Mouse (Mus musculus): ENCODE results near the gene Myo5a.

Myo5a gene

DNA sequence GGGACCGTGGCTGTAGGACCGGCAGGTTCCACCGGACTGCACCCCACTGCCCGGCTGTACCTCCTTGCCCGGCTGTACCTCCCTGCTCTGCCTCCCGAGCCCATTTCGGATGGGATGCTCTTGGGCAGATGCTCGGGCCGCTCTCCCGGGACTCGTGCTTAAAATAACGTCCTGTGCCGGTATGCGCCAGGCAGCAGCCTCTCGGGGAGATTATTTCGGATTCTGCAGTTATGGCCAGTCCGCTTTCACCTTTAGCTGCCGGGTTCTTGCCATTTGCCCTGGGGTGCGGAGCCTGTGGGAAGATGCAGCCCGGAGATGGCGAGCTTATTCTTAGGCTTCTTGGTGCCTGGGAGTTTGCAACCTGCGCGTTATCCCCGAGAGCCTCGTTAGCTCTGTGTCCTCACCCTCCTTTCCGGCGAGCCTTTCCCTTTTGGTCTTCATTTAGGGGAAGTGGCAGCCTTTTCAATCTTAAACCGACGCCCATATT, 934 bp downstream of the Myo5a start:
- peak; percentile 17 to 38 for DNase-seq (ENCODE audit: low spot score in 2 of 2)

DNA sequence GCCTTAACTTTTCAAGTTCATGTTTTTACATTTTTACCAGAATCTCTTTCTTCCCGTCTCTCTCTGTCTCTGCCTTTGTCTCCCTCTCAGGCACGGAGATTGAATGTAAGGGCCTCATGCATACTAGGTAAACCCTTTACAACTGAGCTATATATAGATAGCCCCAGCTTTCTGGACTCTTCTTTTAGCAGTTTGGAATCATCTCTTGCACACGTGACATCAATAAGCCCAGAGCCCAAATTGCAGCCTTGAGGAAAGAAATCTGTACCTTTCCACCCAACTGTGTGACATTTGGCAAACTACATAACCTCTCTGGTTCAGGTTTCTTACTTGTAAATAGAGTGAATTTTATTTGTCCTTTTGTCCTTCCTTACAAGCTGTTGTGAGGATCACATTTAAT, 1.5 kb downstream of the Myo5a start:
- DNase-seq (ENCODE audit: low spot score in 2 of 2), result no peak

DNA sequence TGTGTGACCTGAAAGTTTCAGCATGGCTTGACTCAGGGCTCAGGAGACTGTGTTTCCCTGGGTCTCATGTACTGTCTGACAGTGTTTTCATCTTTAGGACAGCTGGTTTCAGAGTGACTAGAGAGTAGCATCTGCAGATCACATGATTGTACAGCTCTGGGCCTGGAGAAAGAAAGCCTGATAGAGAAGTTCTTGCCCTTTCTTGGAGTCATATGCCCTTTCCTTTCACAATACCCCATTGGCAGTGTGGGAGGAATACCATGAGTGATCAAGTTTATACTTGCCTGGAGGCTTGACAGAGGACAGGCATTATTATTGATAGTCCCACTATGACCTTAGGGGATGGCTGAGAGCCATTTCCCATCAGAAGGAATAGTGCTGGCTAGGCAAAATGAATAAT, 6.4 kb downstream of the Myo5a start:
- no peak for DNase-seq (ENCODE audit: low spot score in 2 of 2)

DNA sequence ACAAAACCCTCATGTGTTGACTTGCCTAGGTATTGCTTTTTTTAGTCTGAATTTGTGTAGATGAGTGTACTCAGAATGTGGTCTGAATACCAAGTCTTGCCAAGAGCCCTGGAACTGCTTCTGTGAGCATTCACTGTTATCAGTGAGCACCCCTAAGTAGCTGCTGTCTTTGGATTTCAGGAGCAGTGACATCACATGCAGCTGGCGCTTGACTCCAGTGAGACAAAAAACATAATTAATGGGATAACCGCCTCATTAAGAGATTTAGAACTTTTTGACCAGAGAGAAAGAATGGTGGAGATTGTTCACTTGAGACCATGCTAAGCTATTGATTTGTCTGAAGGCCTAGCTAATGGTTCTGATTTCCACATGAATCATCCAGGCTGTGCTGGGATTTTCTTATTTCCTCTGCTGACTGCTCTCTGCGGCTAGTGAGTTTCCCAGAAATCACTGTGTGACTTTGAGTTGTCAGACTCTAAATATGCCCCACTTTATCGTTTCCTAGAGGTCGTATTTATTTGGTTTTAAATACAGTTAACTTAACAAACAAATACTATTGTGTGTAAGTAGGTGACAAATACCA, 14.5 kb downstream of the Myo5a start:
- no peak for DNase-seq (ENCODE audit: low spot score in 2 of 2)

DNA sequence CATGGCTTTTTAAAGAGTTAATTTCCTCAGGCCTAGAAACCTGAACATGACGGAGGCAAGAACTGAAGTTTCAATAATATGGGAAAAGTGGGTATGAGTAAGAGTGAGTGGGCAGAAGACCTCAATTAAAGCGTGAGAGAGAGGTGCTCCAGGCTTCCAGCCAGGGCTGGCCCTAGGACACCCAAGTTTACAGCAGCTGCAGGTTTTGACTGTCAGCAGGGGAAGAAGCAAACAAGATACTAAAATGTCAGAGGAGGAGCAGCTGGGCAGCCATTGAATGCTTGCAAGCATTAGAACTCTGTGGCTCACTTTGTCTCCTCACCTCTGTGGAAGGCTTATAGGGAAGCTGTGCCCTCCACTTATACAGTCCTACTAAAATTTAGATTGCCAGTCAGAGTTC, 17.0 kb downstream of the Myo5a start:
- no peak for DNase-seq (ENCODE audit: low spot score in 2 of 2)

DNA sequence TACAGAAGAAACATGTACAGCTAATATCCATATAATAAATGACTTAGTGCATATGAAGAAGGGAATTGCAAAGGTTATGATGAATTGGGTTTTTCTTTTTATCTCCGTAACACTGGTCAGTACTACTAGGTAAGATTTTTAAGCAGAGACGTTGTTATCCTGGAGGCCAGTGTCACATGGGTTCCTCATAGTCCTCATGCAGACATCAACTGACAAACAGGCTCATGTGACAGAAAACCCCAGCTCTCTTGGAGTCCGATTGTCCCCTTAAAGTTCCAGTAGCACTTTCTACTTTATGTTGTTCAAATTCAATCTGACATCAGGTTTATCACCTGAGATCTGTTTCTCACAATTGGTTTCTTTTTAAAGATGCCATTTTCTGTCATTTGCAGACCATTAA, 18.5 kb downstream of the Myo5a start:
- no peak for DNase-seq (ENCODE audit: low spot score in 2 of 2)

DNA sequence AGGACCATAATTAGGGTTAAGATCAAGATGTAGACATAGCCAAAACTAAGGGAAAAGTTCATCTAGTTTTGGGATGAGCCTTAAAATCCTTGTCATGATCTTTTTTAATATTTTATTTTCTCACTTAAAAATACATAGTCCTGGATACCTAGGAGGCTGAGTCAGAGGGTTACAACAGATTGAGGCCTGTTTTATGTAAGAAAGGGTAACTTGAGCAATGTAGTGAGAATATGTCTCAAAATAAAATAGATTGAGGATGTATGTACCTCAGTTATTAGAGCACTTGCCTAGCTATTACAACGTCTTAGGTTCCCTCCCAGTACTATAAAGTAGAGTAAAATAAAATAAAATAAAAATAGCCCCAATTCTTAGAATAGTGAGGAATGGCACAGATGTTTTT, 21.3 kb downstream of the Myo5a start:
- DNase-seq (ENCODE audit: low spot score in 2 of 2), result no peak

DNA sequence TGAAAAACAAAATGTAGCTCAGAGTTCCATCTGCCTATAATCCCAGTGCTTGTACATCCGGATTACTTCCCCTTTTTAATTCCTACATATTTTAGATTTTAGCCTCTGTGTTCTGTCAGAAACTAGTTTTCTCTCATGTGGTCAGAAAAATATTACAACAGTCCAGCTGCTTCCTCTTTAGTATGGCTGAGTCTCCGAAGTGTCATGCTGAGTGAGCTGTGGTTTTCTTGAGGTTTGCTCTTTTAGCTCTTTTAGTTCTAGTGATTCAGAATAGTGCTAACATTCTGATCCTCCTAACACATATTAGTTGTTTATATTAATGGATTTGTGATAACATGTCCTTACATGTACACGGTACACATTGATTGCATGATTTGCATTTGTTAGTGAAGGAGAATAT, 23.9 kb downstream of the Myo5a start:
- no peak for DNase-seq (ENCODE audit: low spot score in 2 of 2)

DNA sequence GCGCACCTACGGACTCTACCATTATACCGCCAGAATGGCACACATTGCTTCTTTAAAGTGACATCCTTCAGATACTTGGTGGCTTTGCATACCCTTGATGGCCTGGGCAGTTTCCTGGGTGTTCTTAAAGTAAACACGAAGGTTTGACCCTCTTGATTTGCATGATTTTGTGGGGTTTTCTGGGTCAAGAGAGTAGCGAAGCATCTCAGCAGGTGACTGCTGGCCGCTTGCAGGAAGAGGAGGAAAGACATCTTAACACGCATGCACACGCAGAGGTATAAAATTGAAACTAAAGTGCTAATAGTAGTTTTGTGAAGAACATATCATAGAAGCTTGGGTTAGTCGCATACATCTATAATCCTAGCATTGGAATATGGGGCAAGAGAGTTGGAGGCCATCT, 28.1 kb downstream of the Myo5a start:
- no peak for DNase-seq (ENCODE audit: low spot score in 2 of 2)

DNA sequence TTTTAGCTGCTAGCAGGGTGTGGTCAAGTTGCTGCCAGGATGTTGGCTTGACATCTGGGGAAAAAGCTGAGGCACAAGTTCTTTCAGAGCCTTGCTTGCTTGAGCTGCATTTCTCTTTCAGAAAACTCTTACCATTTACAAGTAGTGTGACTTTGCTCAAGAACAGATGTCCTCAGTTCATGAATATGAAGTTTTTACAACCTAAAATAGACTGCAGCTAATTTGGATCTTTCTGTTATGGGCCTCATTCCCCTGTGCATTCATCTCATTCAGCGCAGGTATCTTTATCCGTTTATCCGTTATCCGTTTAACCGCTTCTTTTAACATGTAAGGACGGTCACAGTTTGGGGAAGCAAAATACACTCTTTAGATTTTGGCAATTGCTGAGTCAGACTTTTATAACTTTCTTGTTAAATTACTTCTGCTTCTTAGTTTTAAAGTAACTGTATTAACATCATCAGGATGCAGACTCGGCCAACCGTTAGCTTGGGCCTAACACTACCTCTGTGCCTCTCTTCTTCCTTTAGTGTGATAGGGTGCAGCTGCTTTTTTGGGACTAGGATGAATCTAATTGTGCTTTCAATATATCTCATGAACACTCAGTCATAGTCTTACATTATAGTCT, 29.5 kb downstream of the Myo5a start:
- no peak for DNase-seq (ENCODE audit: low spot score in 2 of 2)

DNA sequence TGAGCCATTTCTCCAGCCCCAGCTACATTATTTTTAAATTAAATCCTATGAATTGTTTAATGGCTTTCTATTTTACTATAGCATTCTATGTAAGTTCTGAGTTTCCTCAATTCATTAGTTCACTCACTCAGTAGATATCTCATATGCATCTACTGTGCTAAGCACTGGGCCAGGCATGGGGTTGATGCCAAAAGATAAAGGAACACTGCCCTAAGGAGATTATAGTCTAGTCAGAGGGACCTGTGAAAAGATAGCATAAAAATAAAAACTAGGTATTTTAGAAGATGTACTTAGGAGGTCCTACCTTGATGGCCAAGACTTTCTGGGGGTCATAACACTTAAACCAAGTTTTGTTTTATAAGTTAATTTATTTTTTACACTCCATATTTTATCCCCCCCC, 31.3 kb downstream of the Myo5a start:
- no peak for DNase-seq (ENCODE audit: low spot score in 2 of 2)

DNA sequence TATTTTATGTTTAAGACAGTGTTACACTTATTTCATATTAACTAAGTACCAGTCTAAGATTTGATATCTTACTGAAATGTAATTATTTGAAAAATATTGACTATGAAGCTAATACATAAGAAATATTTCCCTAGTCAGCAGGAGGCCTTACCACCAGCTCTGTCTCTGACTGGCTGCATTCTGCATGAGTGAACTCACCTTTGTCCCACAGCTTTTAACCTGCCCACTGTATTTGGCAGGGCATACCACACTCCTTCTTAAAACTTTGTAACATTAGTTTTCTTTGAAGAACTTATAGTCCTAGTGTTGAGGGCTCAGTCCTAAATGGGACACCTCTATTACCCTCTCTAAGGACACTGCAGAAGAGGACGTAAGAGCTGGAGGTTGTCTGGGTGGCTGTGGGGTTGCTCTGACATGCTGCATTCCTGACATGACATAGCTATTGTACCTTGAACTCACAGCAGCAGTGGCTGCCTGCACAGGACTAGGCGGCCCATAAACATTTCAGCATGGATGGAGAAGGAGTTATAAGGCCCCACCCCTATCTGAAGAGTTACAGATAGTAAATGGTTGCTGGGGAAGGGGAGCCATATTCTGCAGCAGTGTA, 45.9 kb downstream of the Myo5a start:
- DNase-seq (ENCODE audit: low spot score in 2 of 2), result no peak

DNA sequence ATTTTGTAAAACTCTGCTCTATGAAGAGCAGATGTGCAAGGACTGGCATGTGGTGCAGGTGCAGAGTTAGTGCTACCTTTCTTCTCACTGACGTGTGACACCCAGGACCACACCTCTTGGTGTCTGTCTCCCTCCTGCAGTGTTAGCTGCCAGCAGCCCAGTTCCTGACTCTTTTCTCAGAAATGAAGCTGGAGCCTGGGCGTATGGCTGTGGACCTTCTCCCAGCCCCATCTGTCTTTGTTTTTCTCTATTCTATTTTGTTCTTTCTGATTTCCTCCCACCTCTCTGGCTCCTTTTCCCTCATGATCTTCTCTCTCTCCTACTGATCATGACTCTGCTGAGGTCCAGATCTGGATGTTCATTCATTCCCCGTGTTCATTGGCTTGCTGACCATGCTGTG, 50.3 kb downstream of the Myo5a start:
- DNase-seq (ENCODE audit: low spot score in 2 of 2), result no peak

DNA sequence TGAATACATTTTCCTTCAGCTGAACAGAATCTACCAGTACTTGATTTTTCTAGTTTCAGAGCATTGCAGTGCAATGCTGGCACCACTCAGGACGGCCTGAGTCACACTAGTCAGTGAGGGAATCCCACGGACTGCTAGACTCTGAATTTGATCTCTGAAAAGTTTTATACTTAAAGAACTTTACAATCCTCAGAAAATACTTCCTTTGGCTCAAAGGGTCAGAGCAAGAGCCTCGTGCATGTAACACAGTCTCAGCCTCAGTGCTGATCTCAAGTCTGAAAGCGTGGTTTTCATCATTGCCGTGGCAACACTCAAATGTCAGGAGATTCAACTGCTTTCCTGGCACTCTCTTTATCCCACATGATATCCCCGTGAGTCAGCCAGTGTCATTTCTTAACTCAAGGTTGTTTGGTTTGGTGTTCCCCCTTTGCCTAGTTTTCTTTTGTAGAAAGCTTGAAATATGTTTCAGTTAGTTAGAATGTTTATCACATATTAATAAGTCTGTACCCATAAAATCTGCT, 53.4 kb downstream of the Myo5a start:
- DNase-seq (ENCODE audit: low spot score in 2 of 2), result no peak

DNA sequence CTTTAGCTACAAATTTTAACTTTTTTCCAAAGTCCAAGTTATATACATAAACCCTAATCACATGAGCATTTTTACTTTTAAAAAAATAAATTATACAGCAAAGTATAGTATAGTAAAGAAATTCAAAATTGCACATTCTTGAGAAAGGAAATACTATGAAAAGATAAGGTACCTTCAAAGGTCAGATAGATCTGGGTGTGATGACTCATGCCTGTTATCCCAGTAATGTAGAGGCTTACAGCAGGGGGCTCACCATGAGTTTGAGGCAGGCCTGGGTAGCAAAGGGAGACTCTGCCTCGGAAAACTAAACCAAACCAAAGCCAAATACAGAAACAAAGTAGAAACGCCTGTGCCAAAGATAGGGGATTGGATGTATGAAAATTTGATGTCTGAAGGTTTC, 59.7 kb downstream of the Myo5a start:
- DNase-seq (ENCODE audit: low spot score in 2 of 2), result no peak

DNA sequence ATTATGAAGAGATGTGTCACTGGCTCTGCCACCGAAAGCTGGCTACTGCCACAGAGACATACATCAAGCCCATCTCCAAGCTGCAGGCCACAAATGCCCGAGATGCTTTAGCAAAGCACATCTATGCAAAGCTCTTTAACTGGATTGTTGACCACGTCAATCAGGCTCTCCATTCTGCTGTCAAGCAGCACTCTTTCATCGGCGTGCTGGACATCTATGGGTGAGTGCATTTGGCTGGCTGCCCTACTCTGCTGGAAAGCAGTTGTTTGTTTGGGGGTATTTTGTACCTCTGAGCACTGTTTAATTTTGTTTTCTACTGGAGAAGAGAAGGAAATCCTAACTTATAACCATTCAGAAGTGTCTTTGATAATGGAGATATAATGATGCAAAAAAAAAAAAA, 76.1 kb downstream of the Myo5a start:
- DNase-seq (ENCODE audit: low spot score in 2 of 2), result no peak

DNA sequence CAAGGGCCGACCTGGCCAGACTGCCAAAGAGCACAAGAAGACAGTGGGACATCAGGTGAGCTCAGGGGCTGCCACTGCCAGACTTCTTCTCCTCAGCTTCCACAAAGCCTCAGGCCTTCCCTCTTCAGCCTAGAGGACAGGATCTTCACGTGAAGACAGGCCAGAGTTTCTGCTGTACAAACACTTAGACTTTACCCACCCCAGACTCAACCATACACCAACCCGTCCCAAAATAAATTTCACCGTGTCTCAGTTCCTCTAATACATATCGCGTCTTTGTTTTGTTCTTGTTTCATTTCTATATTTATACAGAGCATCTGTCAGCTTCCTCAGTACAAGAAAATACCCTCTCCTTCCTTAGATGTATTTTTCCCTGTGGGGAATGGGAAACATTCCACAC, 89.7 kb downstream of the Myo5a start:
- peak; percentile 32 for DNase-seq (ENCODE audit: low spot score in 2 of 2)

DNA sequence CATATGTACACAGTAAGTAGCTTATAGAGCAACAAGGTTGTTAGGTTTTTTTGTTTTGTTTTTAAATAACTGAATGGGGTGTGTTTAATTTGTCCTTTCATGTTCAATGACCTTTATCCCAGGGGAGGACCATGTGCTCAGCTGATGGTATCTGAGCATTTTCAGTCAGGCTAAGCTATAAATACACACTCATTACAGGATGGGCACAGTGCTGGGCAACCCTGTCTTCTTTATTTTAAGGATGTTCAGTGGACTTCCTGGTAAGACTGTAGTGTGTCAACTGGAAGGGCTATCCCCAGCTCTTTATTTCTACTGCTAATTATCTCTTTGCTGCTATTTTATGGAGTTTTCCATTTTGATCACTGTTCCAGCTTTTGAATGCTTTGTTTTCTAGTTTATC, 92.8 kb downstream of the Myo5a start:
- DNase-seq (ENCODE audit: low spot score in 2 of 2), result no peak

DNA sequence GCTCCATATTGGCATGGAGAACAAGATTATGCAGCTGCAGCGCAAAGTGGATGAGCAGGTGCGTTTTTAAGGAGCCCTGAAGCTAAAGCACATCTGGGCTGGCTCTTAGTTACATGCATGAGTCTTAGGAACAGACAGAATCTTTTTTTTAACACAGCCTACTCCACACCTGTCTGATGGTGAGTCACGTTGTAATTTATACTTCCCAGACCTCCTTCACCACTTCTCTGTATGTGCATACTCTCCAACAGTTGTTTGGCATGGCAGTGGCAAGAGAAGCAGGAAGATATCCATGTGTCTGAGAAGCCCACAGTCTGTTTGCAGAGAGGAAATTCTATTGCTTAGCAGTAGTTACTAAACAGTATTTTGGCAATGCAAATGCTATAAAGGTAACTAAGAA, 100.9 kb downstream of the Myo5a start:
- DNase-seq (ENCODE audit: low spot score in 2 of 2), result no peak

DNA sequence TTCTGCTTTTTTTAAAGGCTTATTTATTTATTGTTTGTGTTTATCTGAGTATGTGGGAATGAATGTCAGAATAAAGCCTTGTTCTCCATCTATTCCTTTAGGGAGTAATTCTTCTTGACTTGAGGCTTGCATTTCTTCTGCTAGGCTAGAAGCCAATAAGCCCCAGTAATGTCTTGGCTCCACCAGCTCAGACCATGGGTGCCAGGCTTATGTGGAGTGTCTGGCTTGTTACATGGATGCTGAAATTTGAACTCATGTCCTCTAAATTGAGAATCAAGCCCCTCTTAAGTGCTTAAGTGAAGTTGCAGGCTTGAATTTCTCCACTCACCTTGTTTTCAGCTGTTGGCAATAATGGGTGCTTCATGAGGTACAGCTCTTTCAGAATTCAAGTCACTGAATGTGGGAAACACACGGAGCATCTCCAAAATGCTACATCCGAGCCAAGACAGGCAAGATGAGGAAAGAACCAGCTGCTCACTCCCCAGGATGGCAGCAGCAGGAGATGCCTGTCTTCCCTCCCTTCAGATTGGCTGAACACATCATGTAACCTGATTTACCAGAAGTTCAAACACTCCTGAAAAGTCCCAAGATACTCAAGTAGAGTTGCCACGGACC, 116.9 kb downstream of the Myo5a start:
- DNase-seq (ENCODE audit: low spot score in 2 of 2), result no peak

DNA sequence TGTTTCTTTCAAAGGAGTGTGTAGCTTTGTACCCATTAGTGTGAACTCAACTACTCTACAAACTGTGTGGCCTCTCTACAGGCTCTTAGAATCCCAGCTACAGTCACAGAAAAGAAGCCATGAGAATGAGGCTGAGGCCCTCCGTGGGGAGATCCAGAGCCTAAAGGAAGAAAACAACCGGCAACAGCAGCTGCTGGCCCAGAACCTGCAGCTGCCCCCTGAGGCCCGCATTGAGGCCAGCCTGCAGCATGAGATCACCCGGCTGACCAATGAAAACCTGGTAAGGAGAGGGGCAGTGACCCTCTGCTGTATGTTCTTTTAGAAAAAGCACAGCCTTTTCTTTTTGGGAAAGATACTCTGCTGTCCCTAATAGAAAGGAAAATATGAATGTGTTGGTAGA, 123.0 kb downstream of the Myo5a start:
- no peak for DNase-seq (ENCODE audit: low spot score in 2 of 2)

DNA sequence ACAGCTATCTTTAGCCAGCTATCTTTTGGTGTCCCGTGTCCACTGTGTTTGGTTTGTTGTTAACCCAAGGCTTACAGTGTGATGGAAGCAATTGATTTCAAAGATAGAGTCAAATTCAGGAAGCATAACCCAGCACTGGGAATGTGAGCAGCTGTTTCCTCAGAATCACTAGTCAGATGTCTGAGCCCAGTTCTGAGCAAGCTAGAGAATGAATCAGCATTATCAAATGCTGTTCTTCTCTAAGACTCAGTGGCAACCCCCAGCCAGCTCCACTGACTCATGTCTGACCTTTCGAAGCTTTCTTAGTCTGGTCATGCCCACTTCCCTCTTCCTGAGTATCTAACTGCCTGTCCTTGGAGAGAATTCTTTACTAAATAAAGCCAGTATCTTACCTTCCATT, 125.5 kb downstream of the Myo5a start:
- DNase-seq (ENCODE audit: low spot score in 2 of 2), result no peak

DNA sequence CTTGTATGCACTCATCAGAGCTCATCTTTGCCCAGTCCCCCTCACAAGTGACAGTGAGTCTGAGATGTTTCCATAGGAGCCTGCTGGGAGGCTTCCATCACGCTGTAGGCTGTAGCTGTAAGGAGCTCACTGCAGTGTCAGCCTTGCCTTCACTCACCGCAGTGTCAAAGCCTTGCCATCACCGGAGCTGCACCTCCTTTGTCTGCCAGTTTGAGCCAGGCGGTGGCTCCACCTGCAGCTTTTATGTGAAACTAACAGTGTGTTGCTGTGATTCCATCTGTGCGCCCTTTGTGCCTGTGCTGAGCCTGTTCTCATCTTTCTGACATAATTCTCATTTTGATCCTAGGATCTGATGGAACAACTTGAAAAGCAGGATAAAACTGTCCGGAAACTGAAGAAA, 126.5 kb downstream of the Myo5a start:
- peak in 1 of 2 experiments; percentile 38 for DNase-seq (ENCODE audit: low spot score in 2 of 2)
